Mouse (Mus musculus) forebrain, embryonic 12.5 days (tissue): ENCODE data around the gene Mybl2. TPM values are rescaled to one million over a fixed set of nuclear protein-coding genes. Genes with fewer than 3 reads are reported as not detected.

Experiments used
- ATAC-seq: fragments of 200-750 bp; cut with Nextera tagmentation; 2 replicates; pipeline ENCODE4 v1.8.0; 2017; ENCODE audit warnings: moderate TSS enrichment; ENCODE audit not compliant: low FRiP score
- H3K27ac ChIP-seq: fragments of 300-500 bp; sonication (generic); 2 replicates; pipeline ENCODE4 v1.5.1; 2016; ENCODE audit warnings: mild to moderate bottlenecking
- H3K27me3 ChIP-seq: fragments of 300-500 bp; sonication (generic); 2 replicates; pipeline ENCODE4 v1.6.1; 2016; ENCODE audit warnings: mild to moderate bottlenecking
- H3K36me3 ChIP-seq: fragments of 300-500 bp; sonication (generic); replicated peaks from 2 replicates; pipeline ENCODE4 v1.6.1; 2016; ENCODE audit warnings: mild to moderate bottlenecking
- H3K4me1 ChIP-seq: fragments of 300-500 bp; sonication (generic); 2 replicates; pipeline ENCODE4 v1.6.1; 2016
- H3K4me2 ChIP-seq: fragments of 300-500 bp; sonication (generic); 2 replicates; pipeline ENCODE4 v1.6.1; 2016; ENCODE audit warnings: mild to moderate bottlenecking, moderate library complexity
- H3K4me3 ChIP-seq: fragments of 300-500 bp; sonication (generic); replicated peaks from 2 replicates; pipeline ENCODE4 v1.5.1; 2016; ENCODE audit warnings: mild to moderate bottlenecking
- H3K9ac ChIP-seq: fragments of 300-500 bp; sonication (generic); 2 replicates; pipeline ENCODE4 v1.6.1; 2016; ENCODE audit warnings: mild to moderate bottlenecking
- H3K9me3 ChIP-seq: fragments of 300-500 bp; sonication (generic); 2 replicates; pipeline ENCODE4 v1.6.1; 2016
- WGBS: fragments of 180-500 bp; shearing (Covaris S2); methylation state at CpG from one replicate; pipeline ENCODE4 v1.1.7; 2016; 5-methylcytosine and 5-hydroxymethylcytosine counted together
- microRNA-seq: library from miRNA; unstranded; fragments of <30 nt; microRNA quantifications from one replicate; pipeline ENCODE4, GENCODE M21; 2017
- polyA plus RNA-seq: library from polyadenylated mRNA; unstranded; fragments of >200 nt; fragmentation: Nextera tagmentation; extraction: Ambion mirVana; gene quantifications from 2 replicates; pipeline ENCODE4 v1.2.1, GENCODE M21; 2016

The Mybl2 gene
- polyA plus RNA-seq, 1 experiment from 2014 or later: 41.5 TPM

GRCm38 (mm10) chr2:163123496-163123895, 69.0 kb downstream of the Mybl2 start:
- Histone ChIP-seq H3K4me1 (peaks cover 19% of the 10 kb centered on the region), H3K27ac (no peak overlapping the region), H3K4me2 (no peak overlapping the region), H3K9me3 (0 out of 2 replicates have a peak, but pooled peaks cover 3% of the 10 kb centered on the region), H3K9ac (no peak overlapping the region), H3K36me3 (no peaks in the 10 kb centered on the region), H3K27me3 (peaks cover 15% of the 10 kb centered on the region; the same call in 1 of the 2 replicates), H3K4me3 (no peak overlapping the region)
- no peak for ATAC-seq
- 84% methylated on average over 5 of the region's 5 CpGs for WGBS

- ATAC-seq: no peak
- H3K4me1 ChIP-seq: no peaks in the 10 kb centered on the region
- 80% methylated on average over 5 of the region's 5 CpGs for WGBS
- H3K9me3 ChIP-seq: 0 out of 2 replicates have a peak, but pooled peaks cover 3% of the 10 kb centered on the region
- H3K27ac ChIP-seq: no peak overlapping the region
- H3K9ac ChIP-seq: no peak overlapping the region
- no peak overlapping the region for H3K4me2 ChIP-seq
- no peaks in the 10 kb centered on the region for H3K27me3 ChIP-seq
- H3K36me3 ChIP-seq: no peaks in the 10 kb centered on the region
- H3K4me3 ChIP-seq: no peak overlapping the region
Measured at GRCm38 (mm10) chr2:163130837-163131236, 76.3 kb downstream of the Mybl2 start.

DNA sequence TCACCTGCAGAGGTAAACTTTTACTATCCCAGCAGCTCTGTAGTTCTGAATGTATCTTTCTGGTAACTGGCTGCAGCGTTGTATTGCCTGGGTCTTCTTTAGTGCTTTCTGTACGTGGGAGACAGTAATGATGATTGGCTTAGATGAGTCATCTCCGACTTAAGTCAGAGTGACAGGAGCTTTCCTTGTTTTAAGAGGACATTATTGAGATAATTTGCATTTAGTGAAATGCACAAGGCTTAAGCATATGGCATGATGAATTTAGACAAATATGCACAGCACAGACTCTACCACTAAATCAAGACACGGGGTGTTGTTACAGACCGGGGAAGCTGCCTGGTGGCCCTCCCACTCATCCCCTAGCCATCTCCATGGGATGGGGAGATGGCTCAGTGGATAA, 77.8 kb downstream of the Mybl2 start:
- H3K27ac ChIP-seq: no peak overlapping the region
- H3K4me1 ChIP-seq: no peaks in the 10 kb centered on the region
- no peaks in the 10 kb centered on the region for H3K9me3 ChIP-seq
- WGBS: 88% methylated on average over 5 of the region's 5 CpGs
- H3K4me2 ChIP-seq: no peak overlapping the region
- ATAC-seq: no peak
- no peaks in the 10 kb centered on the region for H3K36me3 ChIP-seq
- H3K27me3 ChIP-seq: no peaks in the 10 kb centered on the region
- H3K4me3 ChIP-seq: no peak overlapping the region
- no peak overlapping the region for H3K9ac ChIP-seq

Small RNA genes lying within 50 kb of the gene (microRNA-seq; reads per million reads assigned to microRNA genes)
- gene Gm22174 (not detected), gene Mir7003 (not detected)

Other genes starting within 250 kb of the Mybl2 start
- 266 and 279 TPM in 2 replicates for gene Srsf6, start 123.2 kb upstream of the Mybl2 start, polyA plus RNA-seq
- 0.11 and 0.82 TPM in 2 replicates for gene L3mbtl1, start 111.2 kb upstream of the Mybl2 start, polyA plus RNA-seq
- not detected in 2 replicates for gene Sgk2, start 67.4 kb upstream of the Mybl2 start, polyA plus RNA-seq
- 48.4 and 52.2 TPM in 2 replicates for gene Ift52, start 37.3 kb upstream of the Mybl2 start, polyA plus RNA-seq
- not detected in 2 replicates for gene Gtsf1l, start 33.2 kb downstream of the Mybl2 start, polyA plus RNA-seq
- gene Tox2, start 148.4 kb downstream of the Mybl2 start, polyA plus RNA-seq: 27.2 and 31.6 TPM in 2 replicates